Mouse (Mus musculus): ENCODE results near the gene Ggn.
"Not testable (repeated sequence)": the region's sequence is repeated elsewhere in the genome, so short reads cannot be mapped to it uniquely, and the experiment has no call there.

Gene Ggn

DNA sequence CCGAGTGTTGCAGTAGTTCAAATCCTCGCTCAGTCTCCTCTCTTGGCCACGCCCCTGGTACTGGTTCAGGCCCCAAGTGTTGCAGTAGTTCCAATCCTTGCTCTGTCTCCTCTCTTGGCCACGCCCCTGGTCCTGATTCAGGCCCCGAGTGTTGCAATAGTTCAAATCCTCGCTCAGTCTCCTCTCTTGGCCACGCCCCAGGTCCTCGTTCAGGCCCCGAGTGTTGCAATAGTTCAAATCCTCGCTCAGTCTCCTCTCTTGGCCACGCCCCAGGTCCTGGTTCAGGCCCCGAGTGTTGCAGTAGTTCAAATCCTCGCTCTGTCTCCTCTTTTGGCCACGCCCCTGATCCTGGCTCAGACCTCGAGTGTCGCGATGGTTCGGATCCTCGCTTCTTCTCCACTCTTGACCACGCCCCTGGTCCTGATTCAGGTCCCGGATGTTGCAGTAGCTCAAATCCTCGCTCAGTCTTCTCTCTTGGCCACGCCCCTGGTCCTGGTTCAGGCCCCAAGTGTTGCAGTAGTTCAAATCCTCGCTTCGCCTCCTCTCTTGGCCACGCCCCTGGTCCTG lies 42.3 kb downstream of the Ggn start:
- DNase-seq (ENCODE audit: low spot score in 2 of 2), result no peak

- DNase-seq (ENCODE audit: low spot score in 2 of 2), result not testable (repeated sequence)
Observed at GRCm38 (mm10) chr7:29212775-29213560, 43.0 kb downstream of the Ggn start.

- no peak for DNase-seq (ENCODE audit: low spot score in 2 of 2)
Observed at GRCm38 (mm10) chr7:29213675-29214082, 43.7 kb downstream of the Ggn start, which contains the start of gene Catsperg1. Gene Catsperg1, minus strand, starts transcription at chr7:29214035.

DNA sequence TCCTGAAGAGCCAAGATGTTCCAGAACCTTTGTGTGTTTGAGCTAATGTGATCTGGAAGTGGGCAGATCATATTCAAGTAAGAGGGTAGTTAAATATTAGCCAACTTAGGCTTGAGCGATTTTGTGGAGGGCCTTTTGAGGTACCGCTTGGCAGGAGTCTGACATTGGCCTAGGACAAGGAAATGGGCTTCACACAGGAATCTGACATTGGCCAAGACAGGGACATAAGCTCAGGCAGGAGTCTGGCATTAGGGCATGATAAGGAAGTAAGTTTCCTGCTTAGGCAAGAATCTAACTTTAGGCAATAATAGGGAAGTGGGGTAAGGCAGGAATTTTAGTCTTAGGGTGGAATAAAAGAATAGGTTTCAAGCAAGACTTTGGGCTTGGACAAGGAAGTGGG lies 44.2 kb downstream of the Ggn start:
- no peak for DNase-seq (ENCODE audit: low spot score in 2 of 2)

GRCm38 (mm10) chr7:29214846-29215245 lies 44.8 kb downstream of the Ggn start:
- DNase-seq (ENCODE audit: low spot score in 2 of 2), result no peak

Data from urinary bladder, adult 18-20 months (tissue).